Mouse (Mus musculus) lung, embryonic 14.5 days (tissue): Measurements from ENCODE around the gene Pam16. TPM values are rescaled to one million over a fixed set of nuclear protein-coding genes. Genes with fewer than 3 reads are reported as not detected.

Source experiments
- ATAC-seq: fragments of 200-750 bp; cut with Nextera tagmentation; 2 replicates; pipeline ENCODE4 v1.8.0; 2017; ENCODE audit warnings: mild to moderate bottlenecking, moderate TSS enrichment, moderate library complexity; ENCODE audit not compliant: insufficient read depth
- DNase-seq: peaks from one replicate; pipeline ENCODE4 v3.0.0-alpha.2; 2015
- H3K27ac ChIP-seq: fragments of 300-500 bp; sonication (generic); 2 replicates; pipeline ENCODE4 v1.5.1; 2014; ENCODE audit warnings: low read depth, mild to moderate bottlenecking, moderate library complexity
- H3K27me3 ChIP-seq: fragments of 300-500 bp; sonication (generic); 2 replicates; pipeline ENCODE4 v1.6.1; 2014; ENCODE audit warnings: low read length, control low read depth; ENCODE audit not compliant: insufficient read depth
- H3K36me3 ChIP-seq: fragments of 300-500 bp; sonication (generic); 2 replicates; pipeline ENCODE4 v1.6.1; 2014; ENCODE audit warnings: control low read depth; ENCODE audit not compliant: insufficient read depth
- H3K4me1 ChIP-seq: fragments of 300-500 bp; sonication (generic); 2 replicates; pipeline ENCODE4 v1.6.1; 2014; ENCODE audit warnings: antibody characterized with exemption, control low read depth; ENCODE audit not compliant: insufficient read depth
- H3K4me2 ChIP-seq: fragments of 300-500 bp; sonication (generic); 2 replicates; pipeline ENCODE4 v1.6.1; 2014; ENCODE audit warnings: mild to moderate bottlenecking
- H3K4me3 ChIP-seq: fragments of 300-500 bp; sonication (generic); 2 replicates; pipeline ENCODE4 v1.5.1; 2014; ENCODE audit warnings: low read depth, low read length
- H3K9ac ChIP-seq: fragments of 300-500 bp; sonication (generic); 2 replicates; pipeline ENCODE4 v1.6.1; 2014
- H3K9me3 ChIP-seq: fragments of 300-500 bp; sonication (generic); 2 replicates; pipeline ENCODE4 v1.6.1; 2016; ENCODE audit warnings: low read depth, low read length, control low read depth
- CTCF ChIP-seq: IDR thresholded peaks from 2 replicates; pipeline ENCODE4 v1.5.1; 2016; ENCODE audit warnings: antibody characterized with exemption, low read depth
- WGBS: fragments of 180-500 bp; shearing (Covaris S2); extraction: QIAGEN DNeasy Blood & Tissue Kit; methylation state at CpG from one replicate; pipeline ENCODE4 v1.1.7; 2014; 5-methylcytosine and 5-hydroxymethylcytosine counted together
- polyA plus RNA-seq: library from polyadenylated mRNA; unstranded; fragments of >200 nt; fragmentation: Nextera tagmentation; extraction: Ambion mirVana; gene quantifications from 2 replicates; pipeline ENCODE4 v1.2.1, GENCODE M21; 2014

Pam16 gene
- polyA plus RNA-seq, 1 experiment from 2014 or later: 81.9 TPM

DNA sequence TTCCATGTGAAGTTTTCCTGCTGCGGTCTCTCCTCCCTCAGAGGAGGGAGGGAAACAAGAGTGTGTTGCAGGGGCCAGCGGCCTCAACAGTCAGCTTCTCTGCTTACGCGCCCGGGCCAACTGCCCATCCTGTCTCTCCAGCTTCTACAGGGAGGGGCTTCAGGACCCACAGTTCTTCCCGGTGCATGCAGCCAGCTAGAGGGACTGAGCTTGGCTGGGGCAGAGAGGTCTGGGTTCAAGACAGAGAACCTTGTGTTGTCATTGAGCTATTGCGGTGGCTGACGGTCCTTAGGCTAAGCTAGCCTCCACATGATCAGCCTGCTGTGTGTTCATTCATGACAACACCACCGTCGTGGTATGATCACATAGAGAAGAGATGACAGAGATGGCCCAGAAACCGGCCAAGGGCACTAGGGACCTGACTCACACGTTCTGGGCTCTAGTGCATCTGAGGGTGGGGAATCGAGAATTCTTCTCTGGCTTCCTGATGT lies 22.9 kb upstream of the Pam16 start:
- Histone ChIP-seq H3K36me3 (peaks cover 69% of the 10 kb centered on the region), H3K9ac (no peak overlapping the region; the same call in 1 of the 2 replicates), H3K9me3 (no peaks in the 10 kb centered on the region), H3K4me3 (no peak overlapping the region), H3K4me1 (peaks cover 30% of the 10 kb centered on the region), H3K27me3 (no peaks in the 10 kb centered on the region), H3K27ac (peak overlapping the region; percentile 66; the same call in 1 of the 2 replicates), H3K4me2 (no peak overlapping the region)
- no peak for TF ChIP-seq CTCF
- 45% methylated on average over 13 of the region's 13 CpGs for WGBS
- ATAC-seq (peak; percentile 7; the same call in 1 of the 2 replicates), DNase-seq (peak; percentile 68)

DNA sequence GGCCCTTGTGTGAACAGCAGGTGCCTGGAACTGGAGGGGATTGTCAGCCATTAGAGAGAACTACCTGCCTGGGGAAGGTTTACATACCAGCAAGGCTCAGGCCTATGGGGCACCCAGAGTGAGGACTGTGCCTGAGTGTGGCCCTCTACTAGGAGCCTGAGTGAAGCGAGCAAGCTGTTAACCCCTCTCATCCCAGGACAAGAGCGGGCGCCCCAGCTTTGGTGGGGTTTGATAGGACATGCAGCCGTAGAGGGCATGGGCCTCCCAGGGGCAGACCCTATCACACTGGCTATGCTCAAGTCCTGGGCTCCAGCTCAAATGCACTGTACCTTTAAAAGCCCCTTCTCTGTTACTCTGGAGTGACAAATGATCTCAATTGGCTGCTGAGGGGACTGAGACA lies 22.0 kb upstream of the Pam16 start:
- ATAC-seq: no peak
- no peaks in the 10 kb centered on the region for H3K9me3 ChIP-seq
- no peak overlapping the region; the same call in 1 of the 2 replicates for H3K4me2 ChIP-seq
- peaks cover 60% of the 10 kb centered on the region for H3K36me3 ChIP-seq
- peak overlapping the region; percentile 66 for H3K27ac ChIP-seq
- no peaks in the 10 kb centered on the region for H3K27me3 ChIP-seq
- no peak overlapping the region for H3K9ac ChIP-seq
- DNase-seq: peak; percentile 45
- TF ChIP-seq CTCF: no peak
- 47% methylated on average over 4 of the region's 4 CpGs for WGBS
- no peak overlapping the region for H3K4me3 ChIP-seq
- peaks cover 38% of the 10 kb centered on the region for H3K4me1 ChIP-seq

DNA sequence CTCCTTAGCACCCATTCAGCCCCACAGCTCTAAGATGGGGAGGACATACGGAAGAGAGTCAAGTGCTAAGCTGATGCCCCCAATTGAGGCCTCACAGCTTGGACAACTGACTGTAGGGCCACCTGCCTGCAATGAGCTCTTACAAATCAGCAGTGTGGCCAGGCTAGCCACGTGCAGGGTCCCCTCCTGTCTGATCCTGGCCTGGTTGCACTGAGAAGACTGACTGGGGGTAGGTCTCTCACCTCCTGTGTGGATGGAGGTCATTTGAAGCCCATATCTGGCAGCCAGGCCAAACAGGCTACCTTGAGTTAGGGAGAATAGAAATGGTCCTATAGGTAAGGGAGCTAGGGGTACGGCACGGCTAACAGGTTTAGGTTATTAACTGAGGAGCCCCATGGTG lies 21.1 kb upstream of the Pam16 start:
- Histone ChIP-seq H3K36me3 (peaks cover 51% of the 10 kb centered on the region), H3K4me2 (no peak overlapping the region), H3K4me1 (peaks cover 39% of the 10 kb centered on the region), H3K9me3 (no peaks in the 10 kb centered on the region), H3K27ac (peak overlapping the region; percentile 66), H3K27me3 (no peaks in the 10 kb centered on the region), H3K4me3 (no peak overlapping the region), H3K9ac (no peak overlapping the region)
- TF ChIP-seq CTCF: no peak
- 74% methylated on average over 4 of the region's 4 CpGs for WGBS
- no peak for ATAC-seq
- DNase-seq: no peak

DNA sequence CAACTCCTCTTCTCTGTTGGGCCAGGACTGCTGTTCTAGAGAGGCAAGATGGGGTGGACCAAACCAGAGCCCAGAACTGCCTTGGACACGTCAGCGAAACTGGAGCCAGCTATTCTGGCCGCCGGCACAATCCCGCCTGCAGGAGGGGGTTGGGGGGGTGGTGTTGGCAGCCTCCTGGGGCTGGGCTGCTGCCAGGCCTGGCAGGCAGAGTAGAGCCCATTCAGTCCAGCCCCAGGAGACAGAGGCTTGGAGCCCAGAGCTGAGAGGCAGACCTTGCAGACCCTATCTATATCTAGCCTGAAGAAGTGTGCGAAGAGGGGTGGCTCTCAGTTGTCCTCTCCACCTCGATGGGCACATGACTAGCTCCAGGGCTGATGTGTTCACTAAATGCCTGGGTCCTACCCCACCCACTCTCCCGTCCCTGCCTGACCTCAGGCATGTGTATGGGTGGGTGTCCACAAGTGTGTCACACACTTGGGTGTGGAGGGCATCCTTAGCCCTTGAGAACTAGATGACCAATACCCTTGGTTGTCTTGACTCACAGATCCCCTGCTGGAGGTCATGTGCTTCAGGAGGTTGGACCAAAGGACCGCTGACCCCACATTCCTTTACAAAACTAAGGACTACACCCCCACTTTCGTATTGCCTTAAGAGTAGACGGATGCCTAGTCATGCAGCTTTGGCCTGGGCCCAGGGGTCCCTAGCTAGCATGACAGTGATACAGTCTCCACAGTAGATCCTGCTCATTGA lies 19.1 kb upstream of the Pam16 start:
- no peak overlapping the region for H3K4me3 ChIP-seq
- H3K27me3 ChIP-seq: no peaks in the 10 kb centered on the region
- H3K4me2 ChIP-seq: peak overlapping the region; percentile 88
- peak overlapping the region; percentile 30; the same call in 1 of the 2 replicates for H3K9ac ChIP-seq
- no peaks in the 10 kb centered on the region for H3K9me3 ChIP-seq
- TF ChIP-seq CTCF: no peak
- peaks cover 41% of the 10 kb centered on the region for H3K4me1 ChIP-seq
- 0 out of 2 replicates have a peak, but pooled peaks have one; percentile 4 for ATAC-seq
- peak overlapping the region; percentile 93 for H3K27ac ChIP-seq
- peaks cover 31% of the 10 kb centered on the region for H3K36me3 ChIP-seq
- DNase-seq: peak; percentile 82
- 59% methylated on average over 11 of the region's 11 CpGs for WGBS

DNA sequence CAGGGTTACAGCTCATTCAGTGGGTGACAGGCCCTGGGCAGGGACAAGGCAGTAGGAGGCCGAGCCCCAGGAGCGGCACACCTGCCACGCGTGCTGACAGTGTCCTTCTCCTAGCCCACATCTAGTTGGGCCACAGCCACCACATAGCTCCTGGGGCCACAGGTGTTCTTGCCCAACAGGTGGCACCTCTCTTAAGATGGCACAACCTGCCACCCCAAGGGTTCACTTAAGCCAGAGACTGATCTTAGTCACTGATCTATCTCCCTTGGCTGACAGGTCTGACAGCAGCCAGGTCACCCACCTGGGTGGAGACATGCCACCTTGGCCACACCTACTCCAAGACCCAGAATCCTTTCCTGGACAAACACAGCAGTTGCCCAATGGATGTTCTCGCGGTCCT lies 18.1 kb upstream of the Pam16 start:
- Histone ChIP-seq H3K4me2 (peak overlapping the region; percentile 88), H3K9ac (peak overlapping the region; percentile 32; the same call in 1 of the 2 replicates), H3K9me3 (no peaks in the 10 kb centered on the region), H3K27me3 (no peaks in the 10 kb centered on the region), H3K27ac (peak overlapping the region; percentile 93), H3K4me1 (peaks cover 41% of the 10 kb centered on the region), H3K36me3 (peaks cover 21% of the 10 kb centered on the region; the same call in 1 of the 2 replicates), H3K4me3 (peak overlapping the region; percentile 81)
- no peak for ATAC-seq
- 70% methylated on average over 6 of the region's 6 CpGs for WGBS
- no peak for DNase-seq
- TF ChIP-seq CTCF: no peak

DNA sequence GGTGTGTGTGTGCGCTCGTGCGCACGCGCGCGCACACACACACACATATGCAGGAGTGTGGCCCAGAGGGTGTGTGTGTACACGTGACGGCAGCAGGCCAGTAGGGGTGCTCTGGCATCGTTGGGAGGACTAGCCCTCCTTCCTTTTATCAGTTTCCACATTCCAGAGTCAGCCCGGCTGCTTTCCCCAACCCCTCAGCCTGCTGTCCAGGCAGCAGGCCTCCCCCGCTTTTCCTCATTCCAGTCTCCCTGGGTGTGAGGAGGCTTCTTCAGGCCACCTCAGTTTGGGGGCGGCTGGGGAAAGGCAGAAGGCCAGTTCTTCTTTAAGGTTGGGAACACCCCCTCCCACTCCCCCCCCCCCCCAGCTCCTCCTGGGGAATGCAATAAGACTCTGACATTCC lies 17.4 kb upstream of the Pam16 start:
- 15% methylated on average over 13 of the region's 13 CpGs for WGBS
- no peaks in the 10 kb centered on the region for H3K9me3 ChIP-seq
- TF ChIP-seq CTCF: 0 out of 2 replicates have a peak, but pooled peaks have one; percentile 32
- H3K4me2 ChIP-seq: peak overlapping the region; percentile 88
- peak overlapping the region; percentile 93 for H3K27ac ChIP-seq
- peaks cover 21% of the 10 kb centered on the region; the same call in 1 of the 2 replicates for H3K36me3 ChIP-seq
- H3K4me3 ChIP-seq: peak overlapping the region; percentile 81
- DNase-seq (peak; percentile 91), ATAC-seq (peak; percentile 75)
- H3K4me1 ChIP-seq: peaks cover 38% of the 10 kb centered on the region
- no peaks in the 10 kb centered on the region for H3K27me3 ChIP-seq
- H3K9ac ChIP-seq: peak overlapping the region; percentile 32; the same call in 1 of the 2 replicates
